Mouse (Mus musculus): Measurements from ENCODE around the gene Phf3. TPM values are rescaled to one million over a fixed set of nuclear protein-coding genes. Genes with fewer than 3 reads are reported as not detected.

The Phf3 gene
- polyA plus RNA-seq, 1 experiment from 2014 or later = 37.0 TPM

GRCm38 (mm10) chr1:30814987-30815386, 58.7 kb downstream of the Phf3 start:
- no peak overlapping the region for H3K4me3 ChIP-seq (replicated peaks)
- H3K9me3 ChIP-seq (replicated peaks) = no peaks in the 10 kb centered on the region
- peaks cover 79% of the 10 kb centered on the region for H3K36me3 ChIP-seq
- 0 out of 2 replicates have a peak overlapping the region, but pooled peaks have one; percentile 41 for H3K27ac ChIP-seq
- peak; percentile 79 for ATAC-seq (replicated peaks; ENCODE audit: low FRiP score)
- WGBS = 76% methylated on average over 2 of the region's 2 CpGs
- no peaks in the 10 kb centered on the region for H3K4me1 ChIP-seq
- no peaks in the 10 kb centered on the region for H3K27me3 ChIP-seq
- no peak overlapping the region for H3K9ac ChIP-seq
- no peak overlapping the region for H3K4me2 ChIP-seq

GRCm38 (mm10) chr1:30808101-30808699, 65.5 kb downstream of the Phf3 start:
- Histone ChIP-seq H3K9me3 (replicated peaks) (no peaks in the 10 kb centered on the region), H3K4me3 (replicated peaks) (no peak overlapping the region), H3K36me3 (peaks cover 82% of the 10 kb centered on the region), H3K4me2 (no peak overlapping the region), H3K27me3 (no peaks in the 10 kb centered on the region), H3K9ac (no peak overlapping the region), H3K4me1 (no peaks in the 10 kb centered on the region), H3K27ac (no peak overlapping the region)
- 76% methylated on average over 10 of the region's 10 CpGs for WGBS
- ATAC-seq (replicated peaks; ENCODE audit: low FRiP score) = peak; percentile 45; the same call in 1 of the 2 replicates

GRCm38 (mm10) chr1:30805688-30806285, 67.9 kb downstream of the Phf3 start:
- no peak overlapping the region for H3K9ac ChIP-seq
- no peaks in the 10 kb centered on the region for H3K9me3 ChIP-seq (replicated peaks)
- H3K4me3 ChIP-seq (replicated peaks) = no peak overlapping the region
- H3K4me2 ChIP-seq = no peak overlapping the region
- WGBS = 64% methylated on average over 11 of the region's 11 CpGs
- H3K4me1 ChIP-seq = 0 out of 2 replicates have a peak, but pooled peaks cover under 1% of the 10 kb centered on the region
- peaks cover 76% of the 10 kb centered on the region for H3K36me3 ChIP-seq
- no peaks in the 10 kb centered on the region for H3K27me3 ChIP-seq
- H3K27ac ChIP-seq = no peak overlapping the region
- ATAC-seq (replicated peaks; ENCODE audit: low FRiP score) = peak; percentile 34; the same call in 1 of the 2 replicates

- H3K36me3 ChIP-seq = peaks cover 68% of the 10 kb centered on the region
- ATAC-seq (replicated peaks; ENCODE audit: low FRiP score) = no peak
- H3K9ac ChIP-seq = no peak overlapping the region
These were observed 68.8 kb downstream of the Phf3 start for GRCm38 (mm10) chr1:30804919-30805318.

GRCm38 (mm10) chr1:30801911-30802310, 71.8 kb downstream of the Phf3 start:
- Histone ChIP-seq H3K36me3 (peaks cover 45% of the 10 kb centered on the region), H3K4me1 (0 out of 2 replicates have a peak, but pooled peaks cover 3% of the 10 kb centered on the region), H3K27ac (peak overlapping the region; percentile 45; the same call in 1 of the 2 replicates), H3K4me3 (replicated peaks) (no peak overlapping the region), H3K9me3 (replicated peaks) (no peaks in the 10 kb centered on the region), H3K9ac (no peak overlapping the region), H3K4me2 (no peak overlapping the region), H3K27me3 (no peaks in the 10 kb centered on the region)
- 0 out of 2 replicates have a peak, but pooled peaks have one; percentile 37 for ATAC-seq (replicated peaks; ENCODE audit: low FRiP score)
- 85% methylated on average over 8 of the region's 8 CpGs for WGBS

More at GRCm38 (mm10) chr1:30804919-30805318, 68.8 kb downstream of the Phf3 start:
- H3K9me3 ChIP-seq (replicated peaks) = no peaks in the 10 kb centered on the region
- WGBS = 97% methylated on average over 7 of the region's 7 CpGs
- 0 out of 2 replicates have a peak, but pooled peaks cover 3% of the 10 kb centered on the region for H3K4me1 ChIP-seq
- H3K27ac ChIP-seq = no peak overlapping the region
- no peak overlapping the region for H3K4me3 ChIP-seq (replicated peaks)
- H3K4me2 ChIP-seq = no peak overlapping the region
- no peaks in the 10 kb centered on the region for H3K27me3 ChIP-seq

- H3K9ac ChIP-seq = no peak overlapping the region
- H3K4me2 ChIP-seq = no peak overlapping the region
- WGBS = 72% methylated on average over 6 of the region's 6 CpGs
- no peak overlapping the region for H3K27ac ChIP-seq
- 0 out of 2 replicates have a peak, but pooled peaks cover 3% of the 10 kb centered on the region for H3K4me1 ChIP-seq
- peaks cover 27% of the 10 kb centered on the region for H3K36me3 ChIP-seq
- ATAC-seq (replicated peaks; ENCODE audit: low FRiP score) = no peak
- no peaks in the 10 kb centered on the region for H3K9me3 ChIP-seq (replicated peaks)
- H3K27me3 ChIP-seq = no peaks in the 10 kb centered on the region
- no peak overlapping the region for H3K4me3 ChIP-seq (replicated peaks)
These were observed 74.4 kb downstream of the Phf3 start for GRCm38 (mm10) chr1:30799277-30799834.

GRCm38 (mm10) chr1:30794606-30795005, 79.1 kb downstream of the Phf3 start:
- Histone ChIP-seq H3K27me3 (no peaks in the 10 kb centered on the region), H3K9ac (no peak overlapping the region), H3K4me2 (no peak overlapping the region), H3K9me3 (replicated peaks) (no peaks in the 10 kb centered on the region), H3K4me3 (replicated peaks) (no peak overlapping the region), H3K36me3 (no peaks in the 10 kb centered on the region), H3K4me1 (peaks cover 7% of the 10 kb centered on the region; the same call in 1 of the 2 replicates), H3K27ac (no peak overlapping the region)
- WGBS = 90% methylated on average over 5 of the region's 5 CpGs
- ATAC-seq (replicated peaks; ENCODE audit: low FRiP score) = no peak

GRCm38 (mm10) chr1:30793357-30793883, 80.3 kb downstream of the Phf3 start:
- Histone ChIP-seq H3K36me3 (no peaks in the 10 kb centered on the region), H3K27ac (no peak overlapping the region), H3K27me3 (no peaks in the 10 kb centered on the region), H3K9ac (no peak overlapping the region), H3K4me3 (replicated peaks) (no peak overlapping the region), H3K9me3 (replicated peaks) (no peaks in the 10 kb centered on the region), H3K4me1 (peaks cover 7% of the 10 kb centered on the region; the same call in 1 of the 2 replicates), H3K4me2 (no peak overlapping the region)
- no peak for ATAC-seq (replicated peaks; ENCODE audit: low FRiP score)
- WGBS = 62% methylated on average over 7 of the region's 7 CpGs

GRCm38 (mm10) chr1:30792935-30793334, 80.8 kb downstream of the Phf3 start:
- peak; percentile 52; the same call in 1 of the 2 replicates for ATAC-seq (replicated peaks; ENCODE audit: low FRiP score)
- H3K4me3 ChIP-seq (replicated peaks) = no peak overlapping the region
- no peak overlapping the region for H3K9ac ChIP-seq
- H3K4me2 ChIP-seq = no peak overlapping the region
- peaks cover 7% of the 10 kb centered on the region; the same call in 1 of the 2 replicates for H3K4me1 ChIP-seq
- H3K36me3 ChIP-seq = no peaks in the 10 kb centered on the region
- no peak overlapping the region for H3K27ac ChIP-seq
- H3K27me3 ChIP-seq = no peaks in the 10 kb centered on the region
- H3K9me3 ChIP-seq (replicated peaks) = no peaks in the 10 kb centered on the region
- 20% methylated on average over 5 of the region's 5 CpGs for WGBS

GRCm38 (mm10) chr1:30790220-30790619, 83.5 kb downstream of the Phf3 start:
- no peaks in the 10 kb centered on the region for H3K27me3 ChIP-seq
- H3K4me2 ChIP-seq = no peak overlapping the region
- ATAC-seq (replicated peaks; ENCODE audit: low FRiP score) = no peak
- H3K36me3 ChIP-seq = no peaks in the 10 kb centered on the region
- no peak overlapping the region for H3K9ac ChIP-seq
- H3K9me3 ChIP-seq (replicated peaks) = no peaks in the 10 kb centered on the region
- peaks cover 7% of the 10 kb centered on the region; the same call in 1 of the 2 replicates for H3K4me1 ChIP-seq
- WGBS = 79% methylated on average over 1 of the region's 1 CpGs
- no peak overlapping the region for H3K4me3 ChIP-seq (replicated peaks)
- no peak overlapping the region for H3K27ac ChIP-seq

- Histone ChIP-seq H3K4me2 (no peak overlapping the region), H3K36me3 (no peaks in the 10 kb centered on the region), H3K9me3 (replicated peaks) (no peaks in the 10 kb centered on the region), H3K27me3 (no peaks in the 10 kb centered on the region), H3K4me3 (replicated peaks) (no peak overlapping the region), H3K9ac (no peak overlapping the region), H3K4me1 (peaks cover 7% of the 10 kb centered on the region; the same call in 1 of the 2 replicates), H3K27ac (no peak overlapping the region)
- WGBS = 77% methylated on average over 1 of the region's 1 CpGs
- no peak for ATAC-seq (replicated peaks; ENCODE audit: low FRiP score)
These were observed 84.0 kb downstream of the Phf3 start for GRCm38 (mm10) chr1:30789689-30790088.

GRCm38 (mm10) chr1:30789001-30789400, 84.7 kb downstream of the Phf3 start:
- Histone ChIP-seq H3K4me1 (peaks cover 7% of the 10 kb centered on the region; the same call in 1 of the 2 replicates), H3K9ac (no peak overlapping the region), H3K36me3 (no peaks in the 10 kb centered on the region), H3K4me2 (no peak overlapping the region), H3K4me3 (replicated peaks) (no peak overlapping the region), H3K27me3 (no peaks in the 10 kb centered on the region), H3K9me3 (replicated peaks) (no peaks in the 10 kb centered on the region), H3K27ac (no peak overlapping the region)
- no peak for ATAC-seq (replicated peaks; ENCODE audit: low FRiP score)
- 56% methylated on average over 2 of the region's 2 CpGs for whole genome bisulfite sequencing

Measured in kidney, embryonic 15.5 days (tissue).